Mouse (Mus musculus) olfactory bulb, adult 2 months (tissue): ENCODE results near the gene Xlr3c.

ENCODE experiments used
- CTCF ChIP-seq: fragments of 200-500 bp; IDR thresholded peaks from 2 replicates; pipeline ENCODE4 v1.5.1; 2012; ENCODE audit warnings: low read depth, mild to moderate bottlenecking, low read length, moderate library complexity; ENCODE audit not compliant: insufficient read depth
- POLR2A ChIP-seq: fragments of 200-500 bp; IDR thresholded peaks from 2 replicates; pipeline ENCODE4 v1.6.1; 2012; ENCODE audit warnings: mild to moderate bottlenecking, low read depth, low read length, moderate library complexity; ENCODE audit not compliant: insufficient read depth

DNA sequence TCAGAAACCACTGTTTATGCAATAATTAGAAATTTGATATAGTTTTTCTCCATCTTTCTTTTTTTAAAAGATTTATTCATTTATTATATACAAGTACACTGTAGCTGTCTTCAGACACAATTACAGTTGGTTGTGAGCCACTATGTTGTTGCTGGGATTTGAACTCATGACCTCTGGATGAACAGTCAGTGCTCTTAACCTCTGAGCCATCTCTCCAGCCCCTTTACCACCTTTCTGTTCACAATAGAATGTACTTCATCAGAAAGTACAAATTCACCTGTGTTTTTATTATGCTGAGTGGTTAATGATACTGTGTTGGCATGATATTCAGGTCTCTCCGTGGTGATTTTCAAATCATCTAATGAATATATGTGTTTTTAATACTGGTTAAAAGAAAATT is 39.8 kb downstream of the Xlr3c start:
- no peak for TF ChIP-seq CTCF
- no peak for TF ChIP-seq POLR2A
